Mouse (Mus musculus): Measurements from ENCODE around the gene Vat1. TPM values are rescaled to one million over a fixed set of nuclear protein-coding genes. Genes with fewer than 3 reads are reported as not detected.
"Not testable (repeated sequence)": the region's sequence is repeated elsewhere in the genome, so short reads cannot be mapped to it uniquely, and the experiment has no call there.

Gene Vat1
- polyA plus RNA-seq, 1 experiment = not detected

DNA sequence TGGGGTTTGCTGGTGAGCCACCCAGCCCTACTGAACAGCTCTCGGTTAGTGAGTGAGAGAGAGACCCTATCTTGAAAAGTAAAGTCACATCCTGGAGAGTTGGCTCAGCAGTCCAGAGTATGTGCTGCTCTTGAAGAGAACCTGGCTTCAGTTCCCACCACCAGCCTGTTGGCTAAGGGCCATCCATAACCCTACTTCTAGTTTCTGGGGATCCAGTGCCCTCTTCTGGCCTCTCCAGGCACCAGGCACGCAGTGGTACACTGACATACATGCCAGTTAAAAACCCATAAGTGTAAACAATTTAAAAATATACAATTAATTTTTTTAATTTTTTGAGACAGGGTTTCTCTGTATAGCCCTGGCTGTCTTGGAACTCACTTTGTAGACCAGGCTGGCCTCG, 15.6 kb downstream of the Vat1 start:
- H3K4me1 ChIP-seq (ENCODE audit: control insufficient read depth, insufficient read depth, low read length) = no peaks in the 10 kb centered on the region; the same call in 1 of the 2 replicates
- WGBS = 84% methylated on average over 3 of the region's 3 CpGs
- TF ChIP-seq POLR2A (IDR thresholded peaks at IDR 0.05; ENCODE audit: insufficient read depth, low read depth, low read length) = no peak
- TF ChIP-seq CTCF (IDR thresholded peaks at IDR 0.05; ENCODE audit: insufficient read depth, low read depth, low read length) = no peak

DNA sequence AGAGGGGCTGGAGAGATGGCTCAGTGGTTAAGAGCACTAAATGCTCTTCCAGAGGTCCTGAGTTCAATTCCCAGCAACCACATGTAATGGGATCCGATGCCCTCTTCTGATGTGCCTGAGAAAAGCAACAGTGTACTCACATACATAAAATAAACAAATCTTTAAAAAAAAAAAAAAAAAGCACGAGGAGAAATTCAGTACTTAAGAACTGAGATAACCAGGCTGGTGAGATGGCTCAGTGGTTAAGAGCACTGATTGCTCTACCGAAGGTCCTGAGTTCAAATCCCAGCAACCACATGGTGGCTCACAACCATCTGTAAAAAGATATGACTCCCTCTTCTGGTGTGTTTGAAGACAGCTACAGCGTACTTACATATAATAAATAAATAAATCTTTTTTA, 16.4 kb downstream of the Vat1 start:
- not testable (repeated sequence) for H3K27ac ChIP-seq (ENCODE audit: insufficient read depth, low read depth, low read length); H3K4me3 ChIP-seq (ENCODE audit: insufficient read depth, low read depth, low read length); H3K4me1 ChIP-seq (ENCODE audit: control insufficient read depth, insufficient read depth, low read length)
- WGBS = 85% methylated on average over 4 of the region's 4 CpGs

More for the DNA sequence above, 15.6 kb downstream of the Vat1 start:
- Histone ChIP-seq H3K27ac (ENCODE audit: insufficient read depth, low read depth, low read length) (no peak overlapping the region), H3K4me3 (ENCODE audit: insufficient read depth, low read depth, low read length) (no peak overlapping the region)

DNA sequence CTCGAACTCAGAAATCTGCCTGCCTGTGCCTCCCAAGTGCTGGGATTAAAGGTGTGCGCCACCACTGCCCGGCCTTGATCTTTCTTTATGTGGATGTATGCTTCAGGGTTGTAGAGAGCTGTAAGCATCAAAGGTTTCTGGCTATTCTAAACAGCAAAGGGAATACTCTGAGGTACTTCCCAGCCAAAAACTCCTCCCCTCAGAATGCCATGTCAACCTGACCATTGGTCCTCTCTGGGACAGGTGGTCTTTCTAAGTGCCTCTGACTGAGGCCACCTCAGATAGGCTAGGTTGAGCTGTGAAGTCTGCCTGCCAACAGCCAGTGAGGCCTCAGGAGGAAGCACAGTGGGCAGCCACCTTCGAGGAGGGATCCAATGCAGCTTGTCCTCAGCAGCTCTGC, 17.1 kb downstream of the Vat1 start:
- Histone ChIP-seq H3K27ac (ENCODE audit: insufficient read depth, low read depth, low read length) (no peak overlapping the region), H3K4me1 (ENCODE audit: control insufficient read depth, insufficient read depth, low read length) (no peaks in the 10 kb centered on the region; the same call in 1 of the 2 replicates), H3K4me3 (ENCODE audit: insufficient read depth, low read depth, low read length) (no peak overlapping the region)
- TF ChIP-seq CTCF (IDR thresholded peaks at IDR 0.05; ENCODE audit: insufficient read depth, low read depth, low read length) (no peak), POLR2A (IDR thresholded peaks at IDR 0.05; ENCODE audit: insufficient read depth, low read depth, low read length) (no peak)
- WGBS = 76% methylated on average over 4 of the region's 4 CpGs

DNA sequence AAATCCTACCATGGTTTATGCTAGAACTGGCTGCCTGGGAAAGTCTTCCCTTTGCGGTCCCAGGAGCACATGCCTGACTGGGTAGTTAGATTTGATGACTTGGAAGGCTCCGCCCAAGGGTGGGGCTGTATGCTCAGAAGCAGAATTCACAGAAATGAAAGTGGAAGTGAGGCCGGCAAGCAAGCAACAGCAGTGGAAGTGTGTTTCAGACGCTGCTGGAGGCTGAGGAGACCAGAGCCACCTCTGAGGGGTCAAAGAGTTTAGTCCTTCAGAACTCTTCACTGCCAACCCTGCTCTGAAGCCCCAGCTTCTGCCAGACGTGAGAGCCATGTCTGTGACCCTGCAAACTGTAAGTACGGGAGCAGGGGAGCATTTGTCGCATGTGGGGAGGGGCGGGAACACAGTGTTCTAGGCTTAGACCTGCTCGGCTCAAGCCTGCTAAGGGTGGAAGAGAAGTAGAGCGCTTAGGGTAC, 17.7 kb downstream of the Vat1 start, which contains the start of gene Ifi35:
Gene Ifi35 (plus strand): TSS at position 134 of the 473 bp plus-strand sequence.
- Histone ChIP-seq H3K4me3 (ENCODE audit: insufficient read depth, low read depth, low read length) (peak within 1 kb of the TSS; percentile 41), H3K27ac (ENCODE audit: insufficient read depth, low read depth, low read length) (no peak within 1 kb of the TSS), H3K4me1 (ENCODE audit: control insufficient read depth, insufficient read depth, low read length) (peaks cover 3% of the 10 kb centered on the region; the same call in 1 of the 2 replicates)
- no peak for TF ChIP-seq POLR2A (IDR thresholded peaks at IDR 0.05; ENCODE audit: insufficient read depth, low read depth, low read length)
- no peak for TF ChIP-seq CTCF (IDR thresholded peaks at IDR 0.05; ENCODE audit: insufficient read depth, low read depth, low read length)
- WGBS = 39% methylated on average over 10 of the region's 10 CpGs

- TF ChIP-seq POLR2A (IDR thresholded peaks at IDR 0.05; ENCODE audit: insufficient read depth, low read depth, low read length) (no peak), CTCF (IDR thresholded peaks at IDR 0.05; ENCODE audit: insufficient read depth, low read depth, low read length) (no peak)
- Histone ChIP-seq H3K4me3 (ENCODE audit: insufficient read depth, low read depth, low read length) (no peak overlapping the region), H3K27ac (ENCODE audit: insufficient read depth, low read depth, low read length) (no peak overlapping the region), H3K4me1 (ENCODE audit: control insufficient read depth, insufficient read depth, low read length) (peaks cover 4% of the 10 kb centered on the region; the same call in 1 of the 2 replicates)
- 81% methylated on average over 5 of the region's 5 CpGs for WGBS
Measured at GRCm38 (mm10) chr11:101447786-101448185, 18.2 kb downstream of the Vat1 start.

DNA sequence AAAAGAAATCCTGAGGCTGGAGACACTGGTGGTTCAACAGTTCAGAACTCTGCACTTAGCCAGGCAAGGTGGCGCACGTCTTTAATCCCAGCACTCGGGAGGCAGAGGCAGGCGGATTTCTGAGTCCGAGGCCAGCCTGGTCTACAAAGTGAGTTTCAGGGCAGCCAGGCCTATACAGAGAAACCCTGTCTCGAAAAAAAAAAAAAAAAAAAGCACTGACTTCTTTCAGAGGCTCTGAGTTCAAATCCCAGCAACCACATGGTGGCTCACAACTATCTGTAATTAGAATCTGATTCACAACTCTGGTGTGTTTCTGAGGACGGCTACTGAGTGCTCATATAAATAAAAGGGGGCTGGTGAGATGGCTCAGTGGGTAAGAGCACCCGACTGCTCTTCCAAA, 19.2 kb downstream of the Vat1 start:
- WGBS = 86% methylated on average over 8 of the region's 8 CpGs
- not testable (repeated sequence) for H3K4me1 ChIP-seq (ENCODE audit: control insufficient read depth, insufficient read depth, low read length); H3K27ac ChIP-seq (ENCODE audit: insufficient read depth, low read depth, low read length); H3K4me3 ChIP-seq (ENCODE audit: insufficient read depth, low read depth, low read length)

- Histone ChIP-seq H3K4me3 (ENCODE audit: insufficient read depth, low read depth, low read length) (no peak overlapping the region), H3K27ac (ENCODE audit: insufficient read depth, low read depth, low read length) (no peak overlapping the region), H3K4me1 (ENCODE audit: control insufficient read depth, insufficient read depth, low read length) (peaks cover 4% of the 10 kb centered on the region; the same call in 1 of the 2 replicates)
- WGBS = 75% methylated on average over 1 of the region's 1 CpGs
- TF ChIP-seq CTCF (IDR thresholded peaks at IDR 0.05; ENCODE audit: insufficient read depth, low read depth, low read length) (no peak), POLR2A (IDR thresholded peaks at IDR 0.05; ENCODE audit: insufficient read depth, low read depth, low read length) (no peak)
Measured at GRCm38 (mm10) chr11:101446319-101446718, 19.7 kb downstream of the Vat1 start.

DNA sequence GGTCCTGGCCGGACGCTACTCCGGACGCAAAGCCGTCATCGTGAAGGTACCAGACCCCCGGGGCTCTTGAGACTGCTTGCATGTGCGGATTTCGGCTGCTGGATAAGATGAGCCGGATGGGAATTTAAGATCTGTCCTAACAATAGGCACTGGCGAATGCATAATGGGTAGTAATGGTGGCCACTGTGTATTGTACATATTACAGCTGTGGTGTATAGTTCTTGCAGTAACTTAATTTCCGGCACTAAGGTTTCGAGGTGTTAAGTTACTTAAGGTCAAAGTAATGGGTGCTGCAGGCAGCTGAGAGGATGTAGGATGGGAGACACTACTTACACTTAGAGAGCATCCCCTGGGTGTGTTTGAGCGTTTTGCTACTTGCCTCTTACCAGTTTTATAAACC, 23.3 kb downstream of the Vat1 start:
- under 1% methylated on average over 14 of the region's 14 CpGs for WGBS

GRCm38 (mm10) chr11:101442127-101442693, 23.8 kb downstream of the Vat1 start, which contains the start of gene Rpl27:
Rpl27 (plus strand) TSS chr11:101442298.
- peaks cover 4% of the 10 kb centered on the region; the same call in 1 of the 2 replicates for H3K4me1 ChIP-seq (ENCODE audit: control insufficient read depth, insufficient read depth, low read length)
- WGBS = under 1% methylated on average over 42 of the region's 42 CpGs
- TF ChIP-seq POLR2A (IDR thresholded peaks at IDR 0.05; ENCODE audit: insufficient read depth, low read depth, low read length) (peak; percentile 71), CTCF (IDR thresholded peaks at IDR 0.05; ENCODE audit: insufficient read depth, low read depth, low read length) (no peak)
- H3K27ac ChIP-seq (ENCODE audit: insufficient read depth, low read depth, low read length) = peak within 1 kb of the TSS; percentile 72
- peak within 1 kb of the TSS; percentile 82 for H3K4me3 ChIP-seq (ENCODE audit: insufficient read depth, low read depth, low read length)

More for the DNA sequence above, 23.3 kb downstream of the Vat1 start:
- no peak for TF ChIP-seq POLR2A (IDR thresholded peaks at IDR 0.05; ENCODE audit: insufficient read depth, low read depth, low read length)
- no peak for TF ChIP-seq CTCF (IDR thresholded peaks at IDR 0.05; ENCODE audit: insufficient read depth, low read depth, low read length)
- peak overlapping the region; percentile 82 for H3K4me3 ChIP-seq (ENCODE audit: insufficient read depth, low read depth, low read length)
- peak overlapping the region; percentile 72; the same call in 1 of the 2 replicates for H3K27ac ChIP-seq (ENCODE audit: insufficient read depth, low read depth, low read length)
- peaks cover 4% of the 10 kb centered on the region; the same call in 1 of the 2 replicates for H3K4me1 ChIP-seq (ENCODE audit: control insufficient read depth, insufficient read depth, low read length)

All from olfactory bulb, adult 2 months (tissue).